Comparison of ENCODE assay signal across 8 mouse cellular contexts in the genomic region with DNA sequence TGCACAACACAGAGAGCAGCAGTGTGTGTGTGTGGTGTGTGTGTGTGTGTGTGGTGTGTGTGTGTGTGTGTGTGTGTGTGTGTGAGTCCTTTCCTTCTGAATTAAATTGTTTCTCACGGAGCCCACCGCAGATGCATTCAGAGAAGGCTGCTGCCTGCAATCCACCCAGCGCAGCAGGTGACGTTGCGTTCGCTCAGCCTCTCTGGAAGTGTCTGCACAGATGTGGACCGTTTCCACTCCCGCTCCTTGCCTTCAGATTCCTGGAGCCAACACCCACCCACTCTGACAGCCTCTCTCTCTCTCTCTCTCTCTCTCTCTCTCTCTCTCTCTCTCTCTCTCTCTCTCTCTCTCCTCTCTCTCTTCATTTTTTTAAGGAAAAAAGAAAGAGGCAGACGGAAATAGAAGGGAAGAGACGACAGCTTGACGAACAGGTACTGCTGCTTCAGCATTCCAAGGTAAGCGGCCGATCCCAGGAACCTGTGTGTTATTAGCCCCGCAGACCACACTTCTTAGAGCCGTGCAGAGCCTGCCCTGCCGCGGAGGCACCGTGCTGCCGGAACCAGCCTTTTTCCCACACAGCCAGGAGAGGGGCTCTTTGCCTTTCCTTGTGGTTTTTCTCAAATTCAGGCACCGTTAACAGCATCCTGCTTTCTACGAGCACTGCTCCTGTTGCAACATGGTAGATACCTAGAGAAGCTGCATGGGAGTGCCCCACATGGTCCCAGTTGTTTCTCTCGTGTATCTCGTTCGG.
DNase-seq lines count a peak whose midpoint lies in the region; ATAC-seq lines count a peak whose summit lies in the region.

No protein-coding gene starts in this region.

- peak overlapping the region; percentile 75 for H3K27ac ChIP-seq in midbrain, embryonic 14.5 days (replicated peaks; ENCODE audit: low read depth, low read length)

- WGBS in midbrain, embryonic 14.5 days: 36% methylated on average over 24 of the region's 24 CpGs

- no peaks in the 10 kb centered on the region for H3K36me3 ChIP-seq in midbrain, embryonic 14.5 days (ENCODE audit: control insufficient read depth, insufficient read depth, low read length)

- H3K4me1 ChIP-seq in midbrain, embryonic 14.5 days (ENCODE audit: control insufficient read depth, insufficient read depth, low read length): peaks cover 5% of the 10 kb centered on the region; the same call in 1 of the 2 replicates

- peak overlapping the region; percentile 42; the same call in 1 of the 2 replicates for H3K9ac ChIP-seq in midbrain, embryonic 14.5 days (replicated peaks; ENCODE audit: low read length)

- H3K4me3 ChIP-seq in midbrain, embryonic 14.5 days (replicated peaks; ENCODE audit: low read depth, low read length): peak overlapping the region; percentile 33

- peak overlapping the region; percentile 53 for H3K4me2 ChIP-seq in midbrain, embryonic 14.5 days (ENCODE audit: low read length)

- H3K27me3 ChIP-seq in midbrain, embryonic 14.5 days (ENCODE audit: control insufficient read depth, insufficient read depth, low read length): no peaks in the 10 kb centered on the region

- no peak for ATAC-seq in cerebellum, adult (ENCODE audit: insufficient number of reproducible peaks, low FRiP score, low TSS enrichment)
- ATAC-seq in midbrain, embryonic 14.5 days (ENCODE audit: low FRiP score, low TSS enrichment): peak; percentile 68

- no peaks in the 10 kb centered on the region for H3K9me3 ChIP-seq in midbrain, embryonic 14.5 days (ENCODE audit: control insufficient read depth, low read length)

- peak; percentile 34 for DNase-seq in cerebellum, adult 11-12 months
- DNase-seq in urinary bladder, postnatal 14 days (ENCODE audit: low spot score): peak; percentile 8
- DNase-seq in urinary bladder, adult 18-20 months (ENCODE audit: low spot score in 2 of 2): no peak
- DNase-seq in layer of hippocampus, postnatal 10 days (ENCODE audit: low spot score in 2 of 2): peak; percentile 42 to 49
- DNase-seq in midbrain, embryonic 14.5 days: peak; percentile 77
- DNase-seq in adrenal gland, postnatal 36 days: no peak
- DNase-seq in spleen, postnatal 14 days (ENCODE audit: low spot score in 2 of 2): no peak

Comparison
In these comparisons a context has a peak if more than half of its experiments do, and no peak if none do; other contexts are left out.
1. DNase-seq: peak in cerebellum, adult 11-12 months (single experiment), urinary bladder, postnatal 14 days (single experiment), layer of hippocampus, postnatal 10 days (2 of 2) and midbrain, embryonic 14.5 days (single experiment); none in urinary bladder, adult 18-20 months (0 of 2), adrenal gland, postnatal 36 days (0 of 2) and spleen, postnatal 14 days (0 of 2).